Mouse (Mus musculus): ENCODE data around the gene Ugt2b1.
"Not testable (repeated sequence)": the region's sequence is repeated elsewhere in the genome, so short reads cannot be mapped to it uniquely, and the experiment has no call there.

The Ugt2b1 gene

DNA sequence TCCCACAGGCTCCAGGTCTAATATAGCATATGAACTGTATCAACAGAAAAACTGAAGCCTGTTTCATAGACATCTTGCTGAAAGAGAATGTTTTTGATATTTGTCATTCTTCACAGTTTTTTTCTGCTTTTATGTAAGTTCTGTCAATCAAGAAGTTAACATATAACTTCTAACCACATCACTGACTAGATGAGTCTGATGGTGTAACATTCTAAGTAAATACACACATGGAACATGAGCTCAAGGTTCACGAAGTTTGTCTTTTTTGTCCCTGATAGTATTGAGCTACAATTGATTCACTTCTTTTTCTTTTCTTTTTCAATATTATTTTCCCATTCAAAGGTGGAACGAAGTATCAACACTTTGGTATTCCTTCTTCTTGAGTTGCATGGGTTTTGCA, at the start of gene Ugt2b1:
TSS of gene Ugt2b1 (minus strand) at position 105 of the 400 bp plus-strand sequence.
- DNase-seq (ENCODE audit: low read depth): no peak

DNA sequence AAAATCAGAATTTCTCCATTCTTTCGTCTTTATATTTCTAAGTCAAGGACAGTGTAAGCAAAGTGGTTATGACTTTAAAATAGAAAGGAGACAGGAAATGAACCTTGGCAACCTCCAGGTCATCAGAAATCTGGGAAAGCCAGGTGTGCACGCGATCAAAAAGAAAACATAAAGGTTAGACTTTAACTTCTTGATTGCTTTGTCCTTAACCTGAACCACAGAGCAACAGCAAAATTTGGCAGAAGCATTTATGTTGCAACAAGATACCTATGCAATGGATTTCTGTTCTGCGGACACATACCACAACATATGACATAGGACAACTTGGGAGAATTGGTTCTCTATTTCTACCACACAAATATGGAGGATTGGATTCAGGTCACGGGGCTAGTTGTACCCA, 40.9 kb upstream of the Ugt2b1 start:
- not testable (repeated sequence) for DNase-seq (ENCODE audit: low read depth)

DNA sequence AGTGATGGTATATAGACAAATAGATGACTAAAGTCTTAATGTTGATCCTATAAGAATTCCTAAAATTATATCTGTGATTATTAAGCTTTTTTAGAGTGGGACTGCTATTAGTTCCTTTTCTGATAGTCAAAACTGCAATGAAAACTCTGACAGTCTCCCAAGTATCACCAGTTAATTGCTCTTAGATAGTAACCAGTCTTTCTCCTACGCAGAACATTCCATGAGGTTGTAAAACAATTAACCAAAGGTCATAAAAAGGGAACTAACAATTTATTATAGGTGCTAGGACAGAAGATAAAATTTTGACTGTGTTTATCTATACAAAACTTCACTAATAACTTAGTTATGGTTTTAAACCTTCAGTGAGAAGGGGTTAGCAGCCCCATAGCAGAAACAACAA, 36.5 kb upstream of the Ugt2b1 start:
- DNase-seq (ENCODE audit: low read depth): not testable (repeated sequence)

DNA sequence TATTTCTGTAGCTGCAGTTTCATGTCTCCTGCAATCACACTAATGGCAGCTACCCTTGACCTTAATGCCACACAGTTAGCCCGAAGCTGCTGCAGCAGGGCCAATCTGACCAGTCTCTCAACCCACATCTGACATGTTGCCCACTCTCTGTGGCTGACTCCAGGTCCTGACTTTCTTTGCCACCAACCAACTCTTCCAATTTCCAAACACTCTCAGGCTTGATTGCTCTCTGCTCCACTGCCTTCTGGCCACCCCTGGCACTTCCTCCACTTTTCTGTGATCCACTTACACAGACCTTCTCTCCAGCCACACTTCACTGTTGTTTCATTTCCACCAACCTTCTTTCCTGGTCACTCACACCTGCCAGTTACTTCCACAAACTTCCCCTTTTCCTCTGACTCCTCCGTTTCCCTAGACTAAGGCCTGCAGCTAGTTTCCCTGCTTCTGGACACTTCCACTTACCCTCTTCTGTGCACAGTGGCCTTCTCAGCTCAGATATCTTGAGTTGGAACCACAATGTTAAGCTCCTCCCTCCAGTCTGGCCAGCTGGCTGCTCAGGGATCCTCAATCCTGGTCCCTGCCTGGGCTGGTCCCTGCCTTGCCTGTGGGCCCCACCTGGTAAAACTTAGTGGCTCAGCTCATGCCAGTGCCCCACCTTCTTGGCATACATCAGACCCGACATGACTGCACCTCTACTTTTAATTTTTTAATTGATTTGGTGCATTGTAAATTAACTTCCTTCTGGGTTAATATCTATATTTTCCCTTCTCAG, 35.4 kb upstream of the Ugt2b1 start:
- no peak for DNase-seq (ENCODE audit: low read depth)

DNA sequence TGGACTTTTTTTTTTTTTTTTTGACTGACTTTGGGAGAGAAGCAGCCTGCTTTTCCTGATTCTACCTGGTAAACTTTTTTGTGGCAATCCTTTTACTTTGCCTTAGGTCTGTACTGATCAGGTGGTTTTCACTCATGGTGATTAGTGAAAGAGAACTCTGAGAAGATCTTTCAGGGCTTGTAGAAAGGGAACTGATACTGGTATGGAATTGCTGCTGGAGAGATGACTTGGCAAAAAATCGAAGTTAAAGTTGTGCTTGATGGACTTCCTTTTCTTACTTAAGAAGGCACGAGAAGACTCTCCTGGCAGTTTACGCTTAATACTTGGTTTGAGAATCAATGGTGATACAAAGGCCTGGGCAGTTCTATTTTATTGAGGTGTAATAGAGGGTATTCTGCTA, 34.2 kb upstream of the Ugt2b1 start:
- no peak for DNase-seq (ENCODE audit: low read depth)

DNA sequence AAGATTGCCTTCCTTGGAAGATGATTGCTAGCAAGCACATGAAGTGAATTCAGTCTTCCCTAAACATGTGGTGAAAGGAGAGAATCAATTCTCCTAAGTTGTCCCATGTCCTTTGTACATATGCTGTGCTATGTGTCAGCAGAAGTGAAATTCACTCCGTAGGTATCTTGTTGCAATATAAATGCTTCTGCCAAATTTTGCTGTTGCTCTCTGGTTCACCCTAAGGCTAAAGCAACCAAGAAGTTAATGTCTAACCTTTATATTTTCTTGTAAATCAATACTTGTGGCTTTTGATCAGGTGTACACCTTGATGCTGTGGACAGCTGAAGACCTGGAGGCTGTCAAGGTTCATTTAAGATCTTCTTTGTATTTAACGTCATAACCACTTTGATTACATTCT, 15.8 kb upstream of the Ugt2b1 start:
- DNase-seq (ENCODE audit: low read depth): no peak

DNA sequence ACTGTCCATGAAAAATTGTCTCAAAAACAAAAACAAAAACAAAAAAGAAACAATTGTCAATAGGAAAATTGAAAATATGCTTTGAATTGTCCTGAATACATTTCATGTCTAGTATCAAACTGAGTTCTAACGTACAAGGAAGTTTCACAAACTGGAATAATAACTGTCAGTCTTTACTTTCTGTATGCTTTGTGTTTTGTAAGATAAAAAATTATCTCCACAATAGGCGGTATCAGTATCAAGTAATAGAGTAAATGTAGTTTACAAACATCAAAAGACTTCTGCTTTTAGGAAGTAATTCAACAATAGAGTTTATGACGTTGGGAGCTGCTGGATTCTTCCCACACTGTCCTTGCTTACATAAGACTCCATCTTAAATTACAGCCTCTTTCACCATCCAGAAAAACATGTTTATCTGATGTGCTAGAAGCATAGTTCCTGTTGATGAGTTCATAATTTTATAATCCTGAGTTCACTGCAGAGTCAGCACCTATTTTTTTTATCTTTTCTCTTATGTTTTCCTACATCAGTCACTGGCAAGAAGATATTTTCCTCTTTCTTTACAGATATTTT, 5.6 kb downstream of the Ugt2b1 start:
- DNase-seq (ENCODE audit: low read depth): no peak

DNA sequence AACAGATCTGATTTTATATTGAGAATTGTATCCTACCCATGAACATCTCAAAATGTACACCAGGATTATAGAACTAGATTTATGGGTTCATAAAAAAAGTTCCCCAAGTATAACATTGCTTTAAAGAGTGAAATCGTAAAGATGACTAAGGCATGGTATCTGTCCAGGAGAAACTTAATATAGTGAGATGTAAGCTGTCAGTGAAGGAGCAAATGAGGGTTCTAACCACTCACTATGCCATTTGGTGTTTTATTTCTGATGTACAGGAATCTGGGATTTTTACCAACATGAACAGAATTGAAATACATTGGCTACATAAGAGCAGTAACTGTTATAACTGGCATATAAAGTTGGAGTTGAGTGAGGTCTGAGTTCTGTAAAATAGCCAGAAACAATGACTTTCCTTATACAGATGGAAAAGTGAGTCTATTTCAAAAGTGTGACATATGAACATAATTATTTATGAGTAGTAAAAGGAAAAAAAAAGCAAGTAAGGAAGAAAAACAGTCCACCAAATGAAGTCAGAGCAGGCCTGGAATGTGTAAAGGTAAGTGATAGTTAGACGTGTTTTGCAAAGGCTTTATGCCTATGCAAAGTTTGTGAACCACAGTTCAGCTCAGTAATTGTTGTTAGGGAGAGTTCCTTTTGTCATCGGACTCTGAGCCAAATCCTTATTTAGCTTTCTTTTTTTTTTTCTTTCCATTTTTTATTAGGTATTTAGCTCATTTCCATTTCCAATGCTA, 14.8 kb downstream of the Ugt2b1 start:
- DNase-seq (ENCODE audit: low read depth): no peak

DNA sequence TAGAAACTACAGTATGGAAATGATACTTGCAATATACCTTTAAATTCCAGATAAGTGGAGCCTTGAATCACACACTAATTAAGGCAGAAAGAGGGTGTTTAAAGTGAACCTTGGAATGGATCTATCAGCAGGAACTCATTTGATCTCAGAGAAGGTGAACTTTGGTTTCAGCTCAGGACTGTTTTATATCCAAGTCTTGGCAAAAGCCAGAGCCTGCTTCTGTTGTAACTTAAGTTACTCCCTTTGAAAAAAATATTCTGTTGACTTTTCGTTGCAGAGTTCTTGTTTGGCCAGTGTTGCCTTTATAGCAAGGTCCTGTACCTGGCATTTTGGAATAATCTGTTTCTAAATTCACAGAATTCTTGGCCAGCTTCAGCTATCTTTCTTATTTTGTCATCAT, 15.6 kb downstream of the Ugt2b1 start:
- no peak for DNase-seq (ENCODE audit: low read depth)

DNA sequence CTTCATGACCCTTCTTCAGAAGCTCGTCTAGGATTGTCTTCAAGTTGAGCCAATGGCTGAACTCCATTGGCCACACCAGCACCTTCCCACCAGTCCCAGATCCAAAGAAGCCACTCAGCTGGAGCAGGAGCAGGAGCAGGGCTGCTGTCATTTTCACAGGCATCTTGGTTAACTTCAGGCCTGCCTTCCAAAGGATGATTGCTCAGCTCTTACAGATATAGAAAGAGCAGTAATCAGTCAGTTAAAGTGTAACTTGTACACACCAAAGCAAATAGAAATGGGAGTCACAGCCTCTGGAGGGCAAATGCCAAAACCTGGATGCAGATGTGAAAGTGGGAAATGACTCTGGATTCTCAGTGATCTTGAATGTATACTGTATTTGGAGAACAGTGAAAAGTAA, 19.6 kb downstream of the Ugt2b1 start, which contains the start of gene Ugt2b34:
TSS of gene Ugt2b34 (minus strand) at position 180 of the 400 bp plus-strand sequence.
- DNase-seq (ENCODE audit: low read depth): no peak

DNA sequence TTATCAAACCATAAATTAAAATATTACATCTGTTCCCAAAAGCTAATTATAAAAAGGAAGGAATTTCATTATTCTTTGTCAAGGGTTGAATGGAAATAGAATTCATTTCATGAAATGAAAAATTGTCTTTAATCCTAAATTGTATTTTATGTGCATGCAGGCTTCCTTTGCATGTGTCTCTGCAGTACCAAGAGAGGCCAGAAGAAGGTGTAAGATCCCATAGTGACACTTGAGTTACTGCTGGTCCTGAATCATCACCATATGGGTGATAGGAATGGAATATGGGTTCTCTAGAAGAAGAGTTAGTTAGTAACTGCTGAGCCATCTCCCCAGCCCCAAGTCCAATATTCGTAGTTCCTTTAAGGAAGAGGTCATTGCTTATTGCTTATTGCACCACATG, 36.4 kb downstream of the Ugt2b1 start:
- no peak for DNase-seq (ENCODE audit: low read depth)

DNA sequence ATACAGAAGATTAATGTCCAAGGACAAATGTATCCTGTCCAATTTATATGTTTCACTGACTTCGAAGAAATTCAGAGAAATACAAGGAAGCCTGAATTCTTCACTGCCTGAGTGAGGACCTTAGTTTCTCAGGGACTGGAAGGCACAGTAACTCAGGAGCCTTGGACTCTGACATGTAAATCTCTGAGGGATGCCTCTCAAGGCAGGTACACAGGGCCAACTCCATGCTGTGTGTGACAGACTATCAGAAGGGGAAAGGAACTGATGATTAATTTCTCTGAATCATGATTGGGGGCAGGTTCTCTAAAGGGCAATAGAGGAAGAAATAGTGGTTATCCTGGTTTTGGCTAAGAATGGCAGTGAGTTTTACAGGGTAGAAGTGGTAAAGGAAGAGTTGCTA, 37.9 kb downstream of the Ugt2b1 start:
- DNase-seq (ENCODE audit: low read depth): no peak

DNA sequence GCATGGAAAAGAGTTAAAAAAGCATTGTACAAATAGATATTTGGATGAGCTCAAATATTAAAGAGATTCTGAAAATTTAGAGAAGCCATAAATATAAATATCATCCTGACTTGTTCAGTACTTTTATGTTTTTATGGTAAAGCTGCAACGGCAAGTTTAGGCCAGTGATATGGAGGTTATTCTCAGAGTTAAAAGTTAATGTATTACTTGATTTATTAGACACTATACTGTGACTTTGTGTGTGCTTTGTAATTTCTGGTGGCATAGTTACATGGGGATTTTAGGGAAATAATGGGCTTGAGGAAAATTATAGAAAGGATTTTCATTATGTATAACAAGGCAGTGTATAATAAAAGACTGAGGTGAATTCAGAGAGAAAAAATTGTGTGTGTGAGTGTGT, 39.2 kb downstream of the Ugt2b1 start:
- no peak for DNase-seq (ENCODE audit: low read depth)

DNA sequence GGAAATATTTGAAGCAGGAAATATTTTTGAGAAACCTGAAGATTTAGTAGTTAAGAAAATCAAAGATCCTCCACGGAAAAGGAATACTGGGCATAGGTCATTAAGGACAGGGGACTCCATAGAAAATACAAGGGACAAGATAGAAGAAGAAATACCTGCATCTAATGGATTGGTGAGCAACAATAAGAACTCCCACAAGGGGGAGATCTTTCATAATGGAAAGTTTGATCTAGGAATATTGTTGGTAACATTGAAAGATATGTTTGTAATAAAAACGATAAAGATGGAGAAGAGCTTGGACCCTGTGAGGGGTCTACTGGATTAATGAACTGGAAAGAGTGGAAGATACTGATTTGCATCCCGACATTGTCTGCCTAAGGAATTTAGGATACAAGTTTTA, 39.7 kb downstream of the Ugt2b1 start:
- peak; percentile 39 for DNase-seq (ENCODE audit: low read depth)

DNA sequence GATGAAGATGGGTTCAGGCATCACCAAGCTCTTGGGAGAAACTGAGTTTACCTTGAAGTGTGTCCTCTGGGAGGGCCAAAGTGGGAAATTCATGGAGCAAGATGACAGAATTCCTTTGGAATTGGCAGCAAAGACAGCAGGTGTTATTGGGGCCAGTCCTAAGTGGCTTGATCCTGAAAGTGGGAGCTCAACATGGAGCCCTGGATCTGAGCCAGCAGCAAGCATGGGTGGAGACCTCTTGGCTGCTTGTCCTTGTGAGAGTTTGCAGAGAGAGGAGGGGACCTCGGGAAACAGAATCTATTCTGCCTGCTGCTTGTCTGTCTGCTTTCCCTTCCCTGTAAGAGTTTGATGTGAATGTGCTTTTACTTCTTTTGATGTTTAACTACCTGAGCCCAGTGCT, 54.5 kb downstream of the Ugt2b1 start:
- DNase-seq (ENCODE audit: low read depth): peak; percentile 8
